Mouse (Mus musculus) ES-Bruce4 (cell line): Measurements from ENCODE around the gene Shroom3.

Source experiments
- CTCF ChIP-seq: IDR thresholded peaks from one replicate; pipeline ENCODE4 v1.8.1; 2011; ENCODE audit warnings: low read depth, low read length
- EP300 ChIP-seq: IDR thresholded peaks from 2 replicates; pipeline ENCODE4 v1.6.1; 2011; ENCODE audit warnings: low read depth, low read length; ENCODE audit not compliant: insufficient read depth
- POLR2A ChIP-seq: IDR thresholded peaks from one replicate; pipeline ENCODE4 v1.8.1; 2011; ENCODE audit warnings: low read length; ENCODE audit not compliant: insufficient read depth

DNA sequence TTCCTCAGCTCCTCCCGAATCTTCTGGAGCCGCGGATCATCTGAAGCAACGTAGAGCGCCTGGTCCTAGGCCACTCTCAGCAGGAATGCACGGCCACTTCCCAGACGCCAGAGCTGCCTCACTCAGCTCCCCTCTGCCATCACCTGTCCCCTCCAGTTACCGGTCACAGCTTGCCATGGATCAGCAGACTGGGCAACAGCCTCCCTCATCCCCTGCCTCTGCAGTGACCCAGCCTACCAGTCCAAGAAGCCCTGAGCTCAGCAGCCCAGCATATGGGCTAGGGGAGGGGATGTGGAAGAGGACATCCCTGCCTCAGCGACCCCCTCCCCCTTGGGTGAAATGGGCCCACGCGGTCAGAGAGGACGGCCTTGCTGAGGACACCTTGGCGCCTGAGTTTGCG lies 267.3 kb downstream of the Shroom3 start:
- TF ChIP-seq EP300 = no peak
- TF ChIP-seq CTCF = no peak
- no peak for TF ChIP-seq POLR2A
